Mouse (Mus musculus) hindbrain, embryonic 11.5 days (tissue): ENCODE results near the gene Olfr791. TPM values are rescaled to one million over a fixed set of nuclear protein-coding genes. Genes with fewer than 3 reads are reported as not detected.

Source experiments
- ATAC-seq: fragments of 200-750 bp; cut with Nextera tagmentation; 2 replicates; pipeline ENCODE4 v1.8.0; 2017; ENCODE audit warnings: mild to moderate bottlenecking, moderate TSS enrichment, moderate library complexity; ENCODE audit not compliant: low FRiP score
- DNase-seq: peaks from one replicate; pipeline ENCODE4 v3.0.0-alpha.2; 2015; ENCODE audit warnings: low spot score
- H3K27ac ChIP-seq: fragments of 300-500 bp; sonication (generic); 2 replicates; pipeline ENCODE4 v1.5.1; 2014; ENCODE audit warnings: mild to moderate bottlenecking, low read depth, low read length
- H3K27me3 ChIP-seq: fragments of 300-500 bp; sonication (generic); 2 replicates; pipeline ENCODE4 v1.6.1; 2014; ENCODE audit warnings: mild to moderate bottlenecking, low read length, moderate library complexity, mixed read lengths; ENCODE audit not compliant: control insufficient read depth, insufficient read depth
- H3K36me3 ChIP-seq: fragments of 300-500 bp; sonication (generic); 2 replicates; pipeline ENCODE4 v1.6.1; 2014; ENCODE audit warnings: mild to moderate bottlenecking, low read length, moderate library complexity, mixed read lengths; ENCODE audit not compliant: control insufficient read depth, insufficient read depth
- H3K4me1 ChIP-seq: fragments of 300-500 bp; sonication (generic); replicated peaks from 2 replicates; pipeline ENCODE4 v1.6.1; 2014; ENCODE audit warnings: low read length, mixed read lengths; ENCODE audit not compliant: control insufficient read depth, insufficient read depth
- H3K4me2 ChIP-seq: fragments of 300-500 bp; sonication (generic); replicated peaks from 2 replicates; pipeline ENCODE4 v1.6.1; 2014; ENCODE audit warnings: mild to moderate bottlenecking, low read depth, low read length
- H3K4me3 ChIP-seq: fragments of 300-500 bp; sonication (generic); 2 replicates; pipeline ENCODE4 v1.5.1; 2014; ENCODE audit warnings: low read depth, low read length
- H3K9ac ChIP-seq: fragments of 300-500 bp; sonication (generic); 2 replicates; pipeline ENCODE4 v1.6.1; 2014; ENCODE audit warnings: low read depth, low read length
- H3K9me3 ChIP-seq: fragments of 300-500 bp; sonication (generic); 2 replicates; pipeline ENCODE4 v1.6.1; 2016; ENCODE audit warnings: low read length; ENCODE audit not compliant: control insufficient read depth
- WGBS: fragments of 180-500 bp; shearing (Covaris S2); extraction: QIAGEN DNeasy Blood & Tissue Kit; methylation state at CpG from one replicate; pipeline ENCODE4 v1.1.7; 2014; 5-methylcytosine and 5-hydroxymethylcytosine counted together
- polyA plus RNA-seq: library from polyadenylated mRNA; unstranded; fragments of >200 nt; fragmentation: Nextera tagmentation; extraction: Ambion mirVana; gene quantifications from 2 replicates; pipeline ENCODE4 v1.2.1, GENCODE M21; 2014

Olfr791 gene
- polyA plus RNA-seq, 1 experiment from 2014 or later = not detected

- Histone ChIP-seq H3K36me3 (no peaks in the 10 kb centered on the region), H3K9ac (no peak overlapping the region), H3K4me2 (no peak overlapping the region), H3K9me3 (no peaks in the 10 kb centered on the region), H3K4me3 (no peak overlapping the region), H3K4me1 (no peaks in the 10 kb centered on the region), H3K27me3 (no peaks in the 10 kb centered on the region), H3K27ac (no peak overlapping the region)
- DNase-seq (peak; percentile 1), ATAC-seq (no peak)
- WGBS = 62% methylated on average over 1 of the region's 1 CpGs
These were observed 55.5 kb downstream of the Olfr791 start for GRCm38 (mm10) chr10:129577066-129577465.

Other genes starting within 250 kb of the Olfr791 start
- not detected in 2 replicates for gene Olfr780, start 203.7 kb upstream of the Olfr791 start, polyA plus RNA-seq
- not detected in 2 replicates for gene Olfr781, start 192.9 kb upstream of the Olfr791 start, polyA plus RNA-seq
- not detected in 2 replicates for gene Olfr782, start 172.9 kb upstream of the Olfr791 start, polyA plus RNA-seq
- 0.04 TPM in 1 of 2 replicates, not detected in the other for gene Olfr784, start 137.7 kb upstream of the Olfr791 start, polyA plus RNA-seq
- not detected in 2 replicates for gene Olfr785, start 116.4 kb upstream of the Olfr791 start, polyA plus RNA-seq
- gene Olfr786, start 94.5 kb upstream of the Olfr791 start, polyA plus RNA-seq = not detected in 2 replicates
- gene Olfr787, start 59.9 kb upstream of the Olfr791 start, polyA plus RNA-seq = not detected in 2 replicates
- not detected in 2 replicates for gene Olfr788, start 50.8 kb upstream of the Olfr791 start, polyA plus RNA-seq
- gene Olfr789, start 37.0 kb upstream of the Olfr791 start, polyA plus RNA-seq = not detected in 2 replicates
- not detected in 2 replicates for gene Olfr790, start 23.3 kb upstream of the Olfr791 start, polyA plus RNA-seq
- gene Olfr792, start 17.4 kb downstream of the Olfr791 start, polyA plus RNA-seq = not detected in 2 replicates
- gene Olfr794, start 45.9 kb downstream of the Olfr791 start, polyA plus RNA-seq = not detected in 2 replicates
- gene Olfr796, start 90.8 kb downstream of the Olfr791 start, polyA plus RNA-seq = not detected in 2 replicates
- gene Olfr798, start 106.1 kb downstream of the Olfr791 start, polyA plus RNA-seq = not detected in 2 replicates
- not detected in 2 replicates for gene Olfr799, start 115.7 kb downstream of the Olfr791 start, polyA plus RNA-seq
- gene Olfr800, start 135.9 kb downstream of the Olfr791 start, polyA plus RNA-seq = not detected in 2 replicates
- gene Olfr801, start 152.1 kb downstream of the Olfr791 start, polyA plus RNA-seq = not detected in 2 replicates
- gene Olfr802, start 166.4 kb downstream of the Olfr791 start, polyA plus RNA-seq = not detected in 2 replicates
- gene Olfr803, start 172.5 kb downstream of the Olfr791 start, polyA plus RNA-seq = not detected in 2 replicates
- gene Olfr804, start 181.4 kb downstream of the Olfr791 start, polyA plus RNA-seq = not detected in 2 replicates
- not detected in 2 replicates for gene Olfr805, start 207.6 kb downstream of the Olfr791 start, polyA plus RNA-seq
- not detected in 2 replicates for gene Olfr806, start 220.1 kb downstream of the Olfr791 start, polyA plus RNA-seq
- gene Olfr807, start 236.0 kb downstream of the Olfr791 start, polyA plus RNA-seq = not detected in 2 replicates
- gene Olfr808, start 243.7 kb downstream of the Olfr791 start, polyA plus RNA-seq = not detected in 2 replicates